Mouse (Mus musculus): ENCODE results near the gene Pcp2.

The Pcp2 gene

GRCm38 (mm10) chr8:3625445-3625844 lies at the start of gene Pcp2:
Pcp2 (minus strand) TSS chr8:3625545.
- no peak for DNase-seq

DNA sequence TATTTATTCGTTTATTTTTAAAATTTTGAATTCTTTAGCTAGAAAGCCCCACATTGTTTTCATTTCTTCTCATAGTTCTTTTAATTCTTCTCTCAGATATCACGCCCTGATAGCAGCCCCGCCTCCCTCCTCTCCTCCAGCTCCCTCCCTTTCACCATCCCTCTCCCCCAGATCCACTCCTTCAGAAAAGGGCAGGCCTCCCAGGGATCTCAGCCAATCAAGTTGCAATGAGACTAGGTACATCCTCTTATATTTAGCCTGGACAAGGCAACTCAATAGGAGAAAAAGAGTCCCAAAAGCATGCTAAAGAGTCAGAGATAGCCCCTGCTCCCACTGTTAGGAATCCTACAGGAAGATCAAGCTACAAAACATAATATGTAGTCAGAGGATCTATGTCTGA lies 49.3 kb upstream of the Pcp2 start:
- no peak for DNase-seq

- peak; percentile 92 for DNase-seq
Observed at GRCm38 (mm10) chr8:3671980-3672491, 46.7 kb upstream of the Pcp2 start, which contains the start of gene Fcor. Fcor (minus strand) TSS chr8:3672362.

- DNase-seq, result peak; percentile 80
Observed at GRCm38 (mm10) chr8:3670388-3670787, 45.0 kb upstream of the Pcp2 start.

DNA sequence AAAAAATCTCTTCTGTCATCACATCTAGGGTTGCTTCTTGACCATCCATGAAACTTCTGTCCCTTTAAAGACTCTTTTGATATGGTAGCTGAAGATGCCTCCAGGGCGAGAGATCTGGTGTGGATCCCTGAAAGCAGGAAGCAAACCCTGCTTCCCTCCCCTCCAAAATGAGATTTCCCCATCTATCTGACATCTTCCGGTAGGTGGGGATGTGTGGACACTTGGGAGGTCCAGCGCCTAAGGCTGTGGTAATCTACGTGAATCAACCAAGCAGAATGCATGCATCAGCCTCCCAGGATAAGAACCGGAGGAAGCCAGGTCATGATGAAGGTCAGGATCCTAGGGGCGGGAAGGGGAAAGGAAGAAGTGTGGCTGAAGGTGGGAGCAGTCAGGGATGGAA lies 40.2 kb upstream of the Pcp2 start, which contains the start of gene Mcemp1:
TSS of gene Mcemp1 (plus strand) at position 248 of the 400 bp plus-strand sequence.
- DNase-seq, result peak; percentile 59

GRCm38 (mm10) chr8:3664405-3664804 lies 39.1 kb upstream of the Pcp2 start:
- peak; percentile 43 for DNase-seq

- DNase-seq, result peak; percentile 57
Observed at GRCm38 (mm10) chr8:3660889-3661288, 35.5 kb upstream of the Pcp2 start.

DNA sequence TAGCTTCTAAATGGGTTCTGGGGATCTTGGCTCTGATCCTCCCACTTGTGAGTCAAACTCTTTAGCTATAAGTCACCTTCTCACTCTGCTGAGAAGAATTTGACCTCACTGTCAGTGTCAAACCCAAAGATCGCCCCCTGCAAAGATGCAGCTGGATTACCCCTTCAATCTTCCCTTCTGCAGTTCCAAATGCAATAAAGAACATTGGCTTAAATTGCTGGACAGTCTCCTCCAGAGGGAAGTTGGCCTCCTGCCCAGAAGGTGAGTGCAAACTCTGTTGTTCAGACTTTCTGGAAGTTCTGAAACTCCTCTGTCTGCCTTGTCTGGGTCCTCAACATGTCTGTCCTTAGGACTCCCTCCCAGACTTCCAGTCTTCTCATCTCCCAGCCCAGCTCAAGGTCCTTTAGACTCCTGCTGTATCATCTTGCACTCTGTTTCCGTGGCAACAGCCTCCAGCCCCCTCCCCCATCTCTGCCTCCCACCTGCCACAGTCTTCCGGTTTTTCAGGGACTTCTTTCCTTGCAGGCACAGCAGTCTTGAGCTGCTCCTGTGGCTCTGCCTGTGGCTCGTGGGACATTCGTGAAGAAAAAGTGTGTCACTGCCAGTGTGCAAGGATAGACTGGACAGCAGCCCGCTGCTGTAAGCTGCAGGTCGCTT lies 31.5 kb upstream of the Pcp2 start:
- DNase-seq, result peak; percentile 15

- no peak for DNase-seq
Observed at GRCm38 (mm10) chr8:3655526-3655925, 30.2 kb upstream of the Pcp2 start, which contains the start of gene Retn. Retn (plus strand) TSS chr8:3655770.

- DNase-seq, result no peak
Observed at GRCm38 (mm10) chr8:3654726-3655508, 29.6 kb upstream of the Pcp2 start.

DNA sequence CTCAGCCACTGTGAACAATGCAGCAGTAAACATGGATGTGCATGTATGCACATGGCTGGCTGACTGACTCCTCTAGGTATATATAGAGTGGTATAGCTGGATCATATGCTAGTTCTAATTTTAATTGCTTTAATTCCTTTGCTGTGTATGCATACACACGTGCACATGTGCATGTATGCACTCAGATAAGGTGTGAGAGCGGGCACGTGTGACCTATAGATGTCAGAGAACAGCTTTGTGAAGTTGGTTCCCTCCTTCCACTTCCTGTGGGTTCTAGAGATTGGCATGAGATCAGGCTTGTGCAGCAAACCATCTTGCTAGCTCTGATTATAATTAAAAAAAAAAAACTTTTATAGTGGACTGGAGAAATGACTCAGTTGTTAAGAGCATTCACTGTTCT lies 27.5 kb upstream of the Pcp2 start:
- DNase-seq, result no peak

- DNase-seq, result no peak
Observed at GRCm38 (mm10) chr8:3648990-3649389, 23.6 kb upstream of the Pcp2 start.

DNA sequence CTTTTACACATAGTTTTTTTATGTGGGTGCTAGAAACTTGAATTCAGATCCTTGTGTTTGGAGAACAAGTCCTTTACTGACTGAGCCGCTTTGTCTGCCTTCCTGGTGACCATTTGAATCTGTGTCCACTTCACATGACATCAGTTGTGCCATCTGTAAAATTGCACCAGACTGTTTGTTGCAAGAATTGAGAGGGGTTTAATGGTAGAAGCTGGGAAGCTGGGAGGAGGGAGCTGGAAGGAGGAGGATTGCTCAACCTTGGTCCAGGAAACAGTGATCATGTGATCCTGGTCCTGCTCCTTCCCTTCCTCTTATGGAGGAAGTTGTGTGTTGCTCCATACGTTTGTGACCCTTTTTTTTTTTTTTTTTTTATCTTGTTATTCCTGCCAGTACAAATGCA lies 22.9 kb upstream of the Pcp2 start:
- peak; percentile 71 for DNase-seq

DNA sequence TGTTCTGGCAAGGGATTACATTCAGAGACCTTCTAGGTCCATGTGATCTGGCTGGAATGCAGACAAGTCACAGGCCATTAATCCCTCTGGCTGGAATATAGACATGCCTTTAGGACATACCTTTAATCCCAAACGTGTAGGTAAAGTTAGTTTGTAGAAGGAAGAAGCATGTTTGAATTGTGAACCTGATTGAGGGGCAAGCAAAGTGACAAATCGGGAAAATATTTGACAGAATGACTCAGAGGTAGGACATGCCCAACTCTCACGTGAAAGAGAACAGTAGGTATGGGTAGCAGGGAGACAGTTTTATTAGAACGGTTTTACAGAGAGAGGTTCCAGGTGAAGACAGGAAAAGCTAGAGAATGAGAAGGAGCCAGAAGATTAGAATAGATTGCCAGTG lies 22.2 kb upstream of the Pcp2 start:
- no peak for DNase-seq

GRCm38 (mm10) chr8:3646824-3647531 lies 21.6 kb upstream of the Pcp2 start:
- DNase-seq, result peak; percentile 44

- DNase-seq, result peak; percentile 92
Observed at GRCm38 (mm10) chr8:3645804-3646203, 20.5 kb upstream of the Pcp2 start.

DNA sequence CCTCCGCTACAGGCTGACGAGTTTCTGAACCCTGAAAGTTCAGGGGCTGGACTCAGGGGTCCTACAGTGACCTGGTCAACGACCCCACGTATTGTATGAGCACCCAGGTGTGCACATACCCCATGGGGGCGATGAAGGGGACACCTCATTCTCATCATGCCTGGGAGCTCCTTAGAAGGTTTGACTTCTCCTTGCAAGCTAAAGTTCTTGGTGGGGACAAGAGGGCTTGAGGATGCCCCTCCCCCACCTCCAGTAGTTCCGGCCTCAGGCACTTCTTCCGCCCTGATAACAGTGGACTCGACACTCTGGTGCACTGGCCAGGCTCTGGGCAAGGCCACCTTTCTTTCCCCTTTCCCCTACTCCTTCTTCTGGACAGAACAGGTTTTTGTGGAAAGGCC lies 6.1 kb upstream of the Pcp2 start:
- peak; percentile 61 for DNase-seq

DNA sequence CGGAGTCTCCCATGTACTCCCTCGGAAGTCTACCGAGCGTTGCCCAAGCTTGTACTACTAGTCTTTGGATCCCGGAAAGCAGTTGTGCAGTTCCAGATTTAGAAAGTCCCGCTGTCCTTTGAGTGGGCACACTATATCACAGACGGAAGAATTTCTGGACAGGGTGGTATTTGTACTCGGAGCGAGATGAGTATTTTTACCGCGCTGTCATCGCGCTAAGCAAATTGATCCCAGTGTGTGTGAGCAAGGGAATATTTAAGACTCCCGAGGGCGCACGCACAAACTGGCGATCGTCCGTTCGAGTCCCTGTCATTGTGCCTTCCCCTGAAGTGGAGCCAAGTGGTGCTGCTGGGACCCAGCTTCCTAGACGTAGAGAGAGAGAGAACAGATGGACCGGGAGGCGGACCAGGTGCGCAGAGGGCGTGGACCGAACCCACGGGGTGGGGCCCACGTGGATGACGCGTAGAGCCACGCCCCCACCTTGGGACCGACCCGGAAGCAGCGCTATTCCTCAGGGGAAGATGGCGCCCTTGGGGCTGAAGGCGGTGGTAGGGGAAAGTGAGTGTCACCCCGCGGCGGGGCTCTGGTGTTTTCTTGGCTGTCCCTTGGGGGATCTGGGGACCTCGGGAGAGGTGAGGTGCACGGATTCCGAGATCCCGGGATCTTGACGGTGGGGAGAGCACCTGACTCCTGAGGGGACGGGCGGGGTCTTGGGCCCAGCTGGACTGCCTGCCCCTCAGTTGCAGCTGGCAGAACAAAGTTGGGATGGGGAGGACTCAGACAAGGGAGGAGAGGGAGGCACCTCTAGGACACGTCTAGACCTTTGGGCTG lies 5.5 kb upstream of the Pcp2 start, which contains the start of gene Stxbp2:
TSS of gene Stxbp2 (plus strand) at position 309 of the 831 bp plus-strand sequence.
- DNase-seq, result peak; percentile 90

GRCm38 (mm10) chr8:3628014-3628413 lies 2.7 kb upstream of the Pcp2 start:
- DNase-seq, result peak; percentile 56

DNA sequence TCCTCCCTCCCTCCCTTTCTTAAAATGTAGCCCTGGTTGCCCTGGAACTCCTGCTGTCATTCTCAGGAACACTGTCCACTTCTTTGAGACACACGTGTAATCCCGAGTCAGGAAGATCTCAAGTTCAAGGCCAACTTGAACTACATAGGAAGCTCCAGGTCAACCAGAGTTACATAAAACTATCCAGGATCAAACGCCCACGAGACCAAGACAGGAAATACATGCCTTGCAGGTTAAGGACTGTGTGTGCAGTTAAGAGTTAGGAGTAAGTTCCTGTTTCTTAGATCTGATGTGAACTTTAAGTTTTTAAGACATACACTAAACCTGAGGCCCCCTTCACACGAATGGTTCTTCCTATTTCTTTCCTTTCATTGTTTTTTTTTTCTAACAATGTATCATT lies 1.6 kb upstream of the Pcp2 start:
- DNase-seq, result no peak

GRCm38 (mm10) chr8:3622119-3622518 lies 3.2 kb downstream of the Pcp2 start:
- DNase-seq, result no peak
